Mouse (Mus musculus): Measurements from ENCODE around the gene Zfp444. TPM values are rescaled to one million over a fixed set of nuclear protein-coding genes. Genes with fewer than 3 reads are reported as not detected.

The Zfp444 gene
- total RNA-seq, 1 experiment, result 16.6 TPM

- no peaks in the 10 kb centered on the region for H3K9me3 ChIP-seq (ENCODE audit: control insufficient read depth, insufficient read depth, low read depth, low read length)
- H3K36me3 ChIP-seq (ENCODE audit: control insufficient read depth, insufficient read depth, low read length, poor library complexity, severe bottlenecking), result no peaks in the 10 kb centered on the region; the same call in 1 of the 2 replicates
- H3K27ac ChIP-seq (ENCODE audit: insufficient read depth, low read depth, low read length, poor library complexity, severe bottlenecking), result no peak overlapping the region
- H3K9ac ChIP-seq (ENCODE audit: insufficient read depth, low read depth, low read length, poor library complexity, severe bottlenecking), result no peak overlapping the region
- H3K4me3 ChIP-seq (ENCODE audit: insufficient read depth in 1 of 2, low read depth in 1 of 2, low read length in 2 of 2, poor library complexity in 1 of 2, severe bottlenecking in 1 of 2), result no peak overlapping the region
- TF ChIP-seq ZC3H11A (IDR thresholded peaks at IDR 0.05; ENCODE audit: borderline replicate concordance, low read depth, low read length) (no peak), ZNF384 (IDR thresholded peaks at IDR 0.05; ENCODE audit: low read depth, low read length) (no peak), MAFK (IDR thresholded peaks at IDR 0.05; ENCODE audit: insufficient read depth, low read depth, low read length) (no peak), CHD2 (IDR thresholded peaks at IDR 0.05; ENCODE audit: low read depth, low read length) (no peak), HCFC1 (IDR thresholded peaks at IDR 0.05; ENCODE audit: borderline replicate concordance, insufficient read depth, low read length) (no peak)
- in situ Hi-C loops (cut with MboI; ENCODE audit: low sequenced_read_pairs in 2 of 2, unreplicated experiment in 2 of 2), result no loop called here
- H3K4me1 ChIP-seq (ENCODE audit: control insufficient read depth in 2 of 2, insufficient read depth in 2 of 2, low read length in 2 of 2, poor library complexity in 1 of 2), result peaks cover 7 to 14% of the 10 kb centered on the region in 2 experiments; a peak in 3 of 4 replicates
- no peak for DNase-seq (ENCODE audit: low read depth, low spot score)
Observed at GRCm38 (mm10) chr7:6146194-6146981, 25.6 kb upstream of the Zfp444 start.

- no peak for DNase-seq (ENCODE audit: low read depth, low spot score)
- in situ Hi-C loops (cut with MboI; ENCODE audit: low sequenced_read_pairs in 2 of 2, unreplicated experiment in 2 of 2), result no loop called here
- Histone ChIP-seq H3K36me3 (ENCODE audit: control insufficient read depth, insufficient read depth, low read length, poor library complexity, severe bottlenecking) (no peaks in the 10 kb centered on the region; the same call in 1 of the 2 replicates), H3K27ac (ENCODE audit: insufficient read depth, low read depth, low read length, poor library complexity, severe bottlenecking) (no peak overlapping the region), H3K9me3 (ENCODE audit: control insufficient read depth, insufficient read depth, low read depth, low read length) (no peaks in the 10 kb centered on the region), H3K4me1 (ENCODE audit: control insufficient read depth in 2 of 2, insufficient read depth in 2 of 2, low read length in 2 of 2, poor library complexity in 1 of 2) (peaks cover 7 to 14% of the 10 kb centered on the region in 2 experiments; a peak in 3 of 4 replicates), H3K9ac (ENCODE audit: insufficient read depth, low read depth, low read length, poor library complexity, severe bottlenecking) (no peak overlapping the region), H3K4me3 (ENCODE audit: insufficient read depth in 1 of 2, low read depth in 1 of 2, low read length in 2 of 2, poor library complexity in 1 of 2, severe bottlenecking in 1 of 2) (no peak overlapping the region)
- TF ChIP-seq ZNF384 (IDR thresholded peaks at IDR 0.05; ENCODE audit: low read depth, low read length) (no peak), MAFK (IDR thresholded peaks at IDR 0.05; ENCODE audit: insufficient read depth, low read depth, low read length) (no peak)
Observed at GRCm38 (mm10) chr7:6146982-6147325, 25.1 kb upstream of the Zfp444 start.

GRCm38 (mm10) chr7:6147688-6148087, 24.3 kb upstream of the Zfp444 start:
- no peak overlapping the region for H3K4me3 ChIP-seq (ENCODE audit: insufficient read depth in 1 of 2, low read depth in 1 of 2, low read length in 2 of 2, poor library complexity in 1 of 2, severe bottlenecking in 1 of 2)
- H3K9ac ChIP-seq (ENCODE audit: insufficient read depth, low read depth, low read length, poor library complexity, severe bottlenecking), result no peak overlapping the region
- peaks cover 7 to 14% of the 10 kb centered on the region in 2 experiments; a peak in 3 of 4 replicates for H3K4me1 ChIP-seq (ENCODE audit: control insufficient read depth in 2 of 2, insufficient read depth in 2 of 2, low read length in 2 of 2, poor library complexity in 1 of 2)
- in situ Hi-C loops (cut with MboI; ENCODE audit: low sequenced_read_pairs in 2 of 2, unreplicated experiment in 2 of 2), result no loop called here
- TF ChIP-seq ZNF384 (IDR thresholded peaks at IDR 0.05; ENCODE audit: low read depth, low read length), result no peak
- no peak for TF ChIP-seq MAFK (IDR thresholded peaks at IDR 0.05; ENCODE audit: insufficient read depth, low read depth, low read length)
- TF ChIP-seq HCFC1 (IDR thresholded peaks at IDR 0.05; ENCODE audit: borderline replicate concordance, insufficient read depth, low read length), result no peak
- no peak for TF ChIP-seq ZC3H11A (IDR thresholded peaks at IDR 0.05; ENCODE audit: borderline replicate concordance, low read depth, low read length)
- TF ChIP-seq CHD2 (IDR thresholded peaks at IDR 0.05; ENCODE audit: low read depth, low read length), result no peak
- H3K27ac ChIP-seq (ENCODE audit: insufficient read depth, low read depth, low read length, poor library complexity, severe bottlenecking), result no peak overlapping the region
- no peaks in the 10 kb centered on the region for H3K9me3 ChIP-seq (ENCODE audit: control insufficient read depth, insufficient read depth, low read depth, low read length)
- DNase-seq (ENCODE audit: low read depth, low spot score), result no peak
- no peaks in the 10 kb centered on the region; the same call in 1 of the 2 replicates for H3K36me3 ChIP-seq (ENCODE audit: control insufficient read depth, insufficient read depth, low read length, poor library complexity, severe bottlenecking)

GRCm38 (mm10) chr7:6151266-6151665, 20.8 kb upstream of the Zfp444 start:
- peaks cover 2 to 7% of the 10 kb centered on the region in 2 experiments; a peak in 3 of 4 replicates for H3K4me1 ChIP-seq (ENCODE audit: control insufficient read depth in 2 of 2, insufficient read depth in 2 of 2, low read length in 2 of 2, poor library complexity in 1 of 2)
- no peak for DNase-seq (ENCODE audit: low read depth, low spot score)
- in situ Hi-C loops (cut with MboI; ENCODE audit: low sequenced_read_pairs in 2 of 2, unreplicated experiment in 2 of 2), result no loop called here
- H3K27ac ChIP-seq (ENCODE audit: insufficient read depth, low read depth, low read length, poor library complexity, severe bottlenecking), result no peak overlapping the region
- no peak overlapping the region for H3K4me3 ChIP-seq (ENCODE audit: insufficient read depth in 1 of 2, low read depth in 1 of 2, low read length in 2 of 2, poor library complexity in 1 of 2, severe bottlenecking in 1 of 2)
- no peaks in the 10 kb centered on the region for H3K9me3 ChIP-seq (ENCODE audit: control insufficient read depth, insufficient read depth, low read depth, low read length)
- H3K9ac ChIP-seq (ENCODE audit: insufficient read depth, low read depth, low read length, poor library complexity, severe bottlenecking), result no peak overlapping the region
- no peaks in the 10 kb centered on the region for H3K36me3 ChIP-seq (ENCODE audit: control insufficient read depth, insufficient read depth, low read length, poor library complexity, severe bottlenecking)
- TF ChIP-seq ZC3H11A (IDR thresholded peaks at IDR 0.05; ENCODE audit: borderline replicate concordance, low read depth, low read length), result no peak
- TF ChIP-seq MAFK (IDR thresholded peaks at IDR 0.05; ENCODE audit: insufficient read depth, low read depth, low read length), result no peak
- no peak for TF ChIP-seq CHD2 (IDR thresholded peaks at IDR 0.05; ENCODE audit: low read depth, low read length)
- TF ChIP-seq HCFC1 (IDR thresholded peaks at IDR 0.05; ENCODE audit: borderline replicate concordance, insufficient read depth, low read length), result no peak
- TF ChIP-seq ZNF384 (IDR thresholded peaks at IDR 0.05; ENCODE audit: low read depth, low read length), result no peak
